Mouse (Mus musculus): ENCODE results near the gene Wbp1. TPM values are rescaled to one million over a fixed set of nuclear protein-coding genes. Genes with fewer than 3 reads are reported as not detected.

The Wbp1 gene
- polyA plus RNA-seq, 1 experiment from 2014 or later: 123 TPM

- H3K4me2 ChIP-seq (replicated peaks; ENCODE audit: low read depth, low read length): peak within 1 kb of the TSS; percentile 49
- no peak within 1 kb of the TSS for H3K27ac ChIP-seq (ENCODE audit: low read depth, low read length)
- peak within 1 kb of the TSS; percentile 45; the same call in 1 of the 2 replicates for H3K9ac ChIP-seq (ENCODE audit: low read depth, low read length)
- peaks cover 27% of the 10 kb centered on the region; the same call in 1 of the 2 replicates for H3K27me3 ChIP-seq (ENCODE audit: control insufficient read depth, insufficient read depth, low read length)
- H3K36me3 ChIP-seq (ENCODE audit: control insufficient read depth, insufficient read depth, low read length): peaks cover 2% of the 10 kb centered on the region; the same call in 1 of the 2 replicates
- ATAC-seq (ENCODE audit: low FRiP score, low TSS enrichment): peak; percentile 28; the same call in 1 of the 2 replicates
- H3K9me3 ChIP-seq (ENCODE audit: control insufficient read depth, low read length): no peaks in the 10 kb centered on the region
- H3K4me1 ChIP-seq (ENCODE audit: control insufficient read depth, insufficient read depth, low read length): peaks cover 37% of the 10 kb centered on the region
- WGBS: 2% methylated on average over 42 of the region's 42 CpGs
- peak within 1 kb of the TSS; percentile 33 for H3K4me3 ChIP-seq (ENCODE audit: low read length)
These were observed 35.0 kb downstream of the Wbp1 start, which contains the start of gene Lbx2 for GRCm38 (mm10) chr6:83086121-83087035. Lbx2 (plus strand) TSS chr6:83086367.

GRCm38 (mm10) chr6:83084477-83084876 lies 36.9 kb downstream of the Wbp1 start:
- 0 out of 2 replicates have a peak overlapping the region, but pooled peaks have one; percentile 1 for H3K9ac ChIP-seq (ENCODE audit: low read depth, low read length)
- peaks cover 41% of the 10 kb centered on the region for H3K4me1 ChIP-seq (ENCODE audit: control insufficient read depth, insufficient read depth, low read length)
- peaks cover 18% of the 10 kb centered on the region for H3K36me3 ChIP-seq (ENCODE audit: control insufficient read depth, insufficient read depth, low read length)
- peak overlapping the region; percentile 44; the same call in 1 of the 2 replicates for H3K27ac ChIP-seq (ENCODE audit: low read depth, low read length)
- H3K4me2 ChIP-seq (replicated peaks; ENCODE audit: low read depth, low read length): peak overlapping the region; percentile 21
- H3K4me3 ChIP-seq (ENCODE audit: low read length): no peak overlapping the region
- no peaks in the 10 kb centered on the region for H3K9me3 ChIP-seq (ENCODE audit: control insufficient read depth, low read length)
- peaks cover 27% of the 10 kb centered on the region; the same call in 1 of the 2 replicates for H3K27me3 ChIP-seq (ENCODE audit: control insufficient read depth, insufficient read depth, low read length)
- ATAC-seq (ENCODE audit: low FRiP score, low TSS enrichment): peak; percentile 43
- WGBS: 6% methylated on average over 6 of the region's 6 CpGs

- H3K4me1 ChIP-seq (ENCODE audit: control insufficient read depth, insufficient read depth, low read length): peaks cover 48% of the 10 kb centered on the region
- 13% methylated on average over 5 of the region's 5 CpGs for WGBS
- H3K9ac ChIP-seq (ENCODE audit: low read depth, low read length): no peak overlapping the region
- peaks cover 18% of the 10 kb centered on the region for H3K36me3 ChIP-seq (ENCODE audit: control insufficient read depth, insufficient read depth, low read length)
- no peak for ATAC-seq (ENCODE audit: low FRiP score, low TSS enrichment)
- H3K27me3 ChIP-seq (ENCODE audit: control insufficient read depth, insufficient read depth, low read length): peaks cover 23% of the 10 kb centered on the region; the same call in 1 of the 2 replicates
- no peak overlapping the region for H3K4me2 ChIP-seq (replicated peaks; ENCODE audit: low read depth, low read length)
- no peak overlapping the region for H3K4me3 ChIP-seq (ENCODE audit: low read length)
- no peaks in the 10 kb centered on the region for H3K9me3 ChIP-seq (ENCODE audit: control insufficient read depth, low read length)
- no peak overlapping the region for H3K27ac ChIP-seq (ENCODE audit: low read depth, low read length)
These were observed 37.9 kb downstream of the Wbp1 start for GRCm38 (mm10) chr6:83083497-83083896.

GRCm38 (mm10) chr6:83080210-83080609 lies 41.1 kb downstream of the Wbp1 start:
- 92% methylated on average over 5 of the region's 5 CpGs for WGBS
- peaks cover 18% of the 10 kb centered on the region for H3K36me3 ChIP-seq (ENCODE audit: control insufficient read depth, insufficient read depth, low read length)

GRCm38 (mm10) chr6:83078324-83078858 lies 43.0 kb downstream of the Wbp1 start:
- H3K27ac ChIP-seq (ENCODE audit: low read depth, low read length): peak overlapping the region; percentile 85
- WGBS: under 1% methylated on average over 46 of the region's 46 CpGs

More at GRCm38 (mm10) chr6:83080210-83080609, 41.1 kb downstream of the Wbp1 start:
- Histone ChIP-seq H3K9ac (ENCODE audit: low read depth, low read length) (0 out of 2 replicates have a peak overlapping the region, but pooled peaks have one; percentile 2), H3K4me3 (ENCODE audit: low read length) (no peak overlapping the region), H3K4me2 (replicated peaks; ENCODE audit: low read depth, low read length) (no peak overlapping the region), H3K9me3 (ENCODE audit: control insufficient read depth, low read length) (no peaks in the 10 kb centered on the region), H3K27me3 (ENCODE audit: control insufficient read depth, insufficient read depth, low read length) (peaks cover 9% of the 10 kb centered on the region), H3K4me1 (ENCODE audit: control insufficient read depth, insufficient read depth, low read length) (peaks cover 23% of the 10 kb centered on the region), H3K27ac (ENCODE audit: low read depth, low read length) (no peak overlapping the region)
- no peak for ATAC-seq (ENCODE audit: low FRiP score, low TSS enrichment)

GRCm38 (mm10) chr6:83077630-83078323 lies 43.6 kb downstream of the Wbp1 start, which contains the start of gene Pcgf1:
Pcgf1 (plus strand) TSS chr6:83077869.
- Histone ChIP-seq H3K27me3 (ENCODE audit: control insufficient read depth, insufficient read depth, low read length) (peaks cover 26% of the 10 kb centered on the region), H3K9me3 (ENCODE audit: control insufficient read depth, low read length) (no peaks in the 10 kb centered on the region), H3K36me3 (ENCODE audit: control insufficient read depth, insufficient read depth, low read length) (peaks cover 16% of the 10 kb centered on the region), H3K27ac (ENCODE audit: low read depth, low read length) (peak within 1 kb of the TSS; percentile 85), H3K4me3 (ENCODE audit: low read length) (peak within 1 kb of the TSS; percentile 75), H3K4me1 (ENCODE audit: control insufficient read depth, insufficient read depth, low read length) (peaks cover 11% of the 10 kb centered on the region), H3K9ac (ENCODE audit: low read depth, low read length) (peak within 1 kb of the TSS; percentile 87), H3K4me2 (replicated peaks; ENCODE audit: low read depth, low read length) (peak within 1 kb of the TSS; percentile 97)
- ATAC-seq (ENCODE audit: low FRiP score, low TSS enrichment): peak; percentile 75
- under 1% methylated on average over 53 of the region's 54 CpGs for WGBS

More at GRCm38 (mm10) chr6:83078324-83078858, 43.0 kb downstream of the Wbp1 start:
- Histone ChIP-seq H3K36me3 (ENCODE audit: control insufficient read depth, insufficient read depth, low read length) (peaks cover 18% of the 10 kb centered on the region), H3K27me3 (ENCODE audit: control insufficient read depth, insufficient read depth, low read length) (peaks cover 22% of the 10 kb centered on the region), H3K4me1 (ENCODE audit: control insufficient read depth, insufficient read depth, low read length) (peaks cover 11% of the 10 kb centered on the region), H3K9ac (ENCODE audit: low read depth, low read length) (peak overlapping the region; percentile 87), H3K9me3 (ENCODE audit: control insufficient read depth, low read length) (no peaks in the 10 kb centered on the region), H3K4me3 (ENCODE audit: low read length) (peak overlapping the region; percentile 75), H3K4me2 (replicated peaks; ENCODE audit: low read depth, low read length) (peak overlapping the region; percentile 97)
- peak; percentile 91 for ATAC-seq (ENCODE audit: low FRiP score, low TSS enrichment)

- H3K4me1 ChIP-seq (ENCODE audit: control insufficient read depth, insufficient read depth, low read length): peaks cover 19% of the 10 kb centered on the region
- 35% methylated on average over 2 of the region's 2 CpGs for WGBS
- H3K4me2 ChIP-seq (replicated peaks; ENCODE audit: low read depth, low read length): no peak overlapping the region
- H3K27me3 ChIP-seq (ENCODE audit: control insufficient read depth, insufficient read depth, low read length): peaks cover 52% of the 10 kb centered on the region
- no peak overlapping the region for H3K4me3 ChIP-seq (ENCODE audit: low read length)
- no peak overlapping the region for H3K27ac ChIP-seq (ENCODE audit: low read depth, low read length)
- peaks cover 3% of the 10 kb centered on the region; the same call in 1 of the 2 replicates for H3K36me3 ChIP-seq (ENCODE audit: control insufficient read depth, insufficient read depth, low read length)
- no peaks in the 10 kb centered on the region for H3K9me3 ChIP-seq (ENCODE audit: control insufficient read depth, low read length)
- no peak for ATAC-seq (ENCODE audit: low FRiP score, low TSS enrichment)
- H3K9ac ChIP-seq (ENCODE audit: low read depth, low read length): no peak overlapping the region
These were observed 46.4 kb downstream of the Wbp1 start for GRCm38 (mm10) chr6:83074979-83075378.

- Histone ChIP-seq H3K4me1 (ENCODE audit: control insufficient read depth, insufficient read depth, low read length) (peaks cover 14% of the 10 kb centered on the region), H3K9me3 (ENCODE audit: control insufficient read depth, low read length) (no peaks in the 10 kb centered on the region), H3K9ac (ENCODE audit: low read depth, low read length) (no peak overlapping the region), H3K36me3 (ENCODE audit: control insufficient read depth, insufficient read depth, low read length) (no peaks in the 10 kb centered on the region), H3K4me2 (replicated peaks; ENCODE audit: low read depth, low read length) (no peak overlapping the region), H3K4me3 (ENCODE audit: low read length) (peak overlapping the region; percentile 33), H3K27ac (ENCODE audit: low read depth, low read length) (no peak overlapping the region), H3K27me3 (ENCODE audit: control insufficient read depth, insufficient read depth, low read length) (peaks cover 88% of the 10 kb centered on the region)
- WGBS: under 1% methylated on average over 23 of the region's 24 CpGs
- ATAC-seq (ENCODE audit: low FRiP score, low TSS enrichment): peak; percentile 40; the same call in 1 of the 2 replicates
These were observed 50.1 kb downstream of the Wbp1 start for GRCm38 (mm10) chr6:83071220-83071619.

Measured in kidney, embryonic 14.5 days (tissue).